Mouse (Mus musculus) cortical plate, adult 2 months (tissue): ENCODE measurements around the gene Nt5c1a. TPM values are rescaled to one million over a fixed set of nuclear protein-coding genes. Genes with fewer than 3 reads are reported as not detected.

Experiments
- H3K27ac ChIP-seq: fragments of 200-500 bp; 2 replicates; pipeline ENCODE4 v1.5.1; 2012; ENCODE audit warnings: low read length, control low read depth, inconsistent platforms; ENCODE audit not compliant: insufficient read depth
- H3K4me1 ChIP-seq: fragments of 200-500 bp; 2 replicates; pipeline ENCODE4 v1.6.1; 2011; ENCODE audit warnings: low read length; ENCODE audit not compliant: control insufficient read depth, insufficient read depth
- H3K4me3 ChIP-seq: fragments of 200-500 bp; 2 replicates; pipeline ENCODE4 v1.5.1; 2011; ENCODE audit warnings: mild to moderate bottlenecking, low read length, control low read depth; ENCODE audit not compliant: insufficient read depth
- CTCF ChIP-seq: fragments of 200-500 bp; IDR thresholded peaks from 2 replicates; pipeline ENCODE4 v1.5.1; 2011; ENCODE audit warnings: mild to moderate bottlenecking, control low read depth, low read length; ENCODE audit not compliant: insufficient read depth; ENCODE audit errors: extremely low read depth
- POLR2A ChIP-seq: fragments of 200-500 bp; IDR thresholded peaks from 2 replicates; pipeline ENCODE4 v1.6.1; 2011; ENCODE audit warnings: mild to moderate bottlenecking, low read length, control low read depth; ENCODE audit not compliant: insufficient read depth; ENCODE audit errors: extremely low read depth
- polyA plus RNA-seq: library from polyadenylated mRNA; depleted of rRNA; stranded (reverse); fragments of >200 nt; gene quantifications from 2 replicates; pipeline ENCODE4 v1.2.3, GENCODE M21; 2012

Gene Nt5c1a
- polyA plus RNA-seq, 1 experiment, result 3.3 TPM

DNA sequence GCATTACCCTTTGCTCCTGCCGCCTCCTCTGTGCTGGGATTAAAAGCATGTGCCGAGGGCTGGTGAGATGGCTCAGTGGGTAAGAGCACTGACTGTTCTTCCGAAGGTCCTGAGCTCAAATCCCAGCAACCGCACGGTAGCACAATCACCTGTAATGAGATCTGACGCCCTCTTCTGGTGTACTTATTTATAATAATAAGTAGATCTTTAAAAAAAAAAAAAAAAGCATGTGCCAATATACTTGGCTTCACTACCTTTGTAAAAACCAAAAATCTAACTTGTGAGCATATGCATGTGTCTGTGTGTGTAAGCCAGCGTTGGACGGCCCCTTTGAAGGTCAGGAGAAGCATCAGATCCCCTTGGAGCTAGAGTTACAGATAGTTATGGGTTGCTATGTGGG, 9.7 kb downstream of the Nt5c1a start:
- no peak overlapping the region for H3K4me3 ChIP-seq
- TF ChIP-seq POLR2A (no peak), CTCF (no peak)
- H3K4me1 ChIP-seq, result no peaks in the 10 kb centered on the region
- no peak overlapping the region for H3K27ac ChIP-seq

DNA sequence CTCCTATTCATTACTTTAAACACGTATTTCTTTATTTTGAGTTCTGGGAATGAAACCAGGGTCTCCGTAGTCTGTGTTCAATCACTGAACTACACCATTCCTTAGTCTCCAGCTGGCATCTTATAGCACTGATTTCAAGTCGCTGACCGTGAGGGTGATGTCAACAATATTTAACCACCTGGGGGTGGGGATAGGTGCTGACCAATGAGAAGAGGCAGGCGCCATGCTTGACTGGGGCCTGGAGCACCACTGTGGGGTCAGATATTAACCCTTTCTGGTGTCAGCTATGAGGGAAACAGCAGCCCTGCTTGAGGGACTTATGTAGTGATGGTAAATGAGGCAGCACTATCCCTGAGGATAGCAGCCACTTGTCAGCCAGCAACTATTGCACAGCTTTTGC, 10.1 kb downstream of the Nt5c1a start:
- Histone ChIP-seq H3K4me1 (no peaks in the 10 kb centered on the region), H3K4me3 (no peak overlapping the region), H3K27ac (no peak overlapping the region)
- no peak for TF ChIP-seq POLR2A
- TF ChIP-seq CTCF, result no peak

DNA sequence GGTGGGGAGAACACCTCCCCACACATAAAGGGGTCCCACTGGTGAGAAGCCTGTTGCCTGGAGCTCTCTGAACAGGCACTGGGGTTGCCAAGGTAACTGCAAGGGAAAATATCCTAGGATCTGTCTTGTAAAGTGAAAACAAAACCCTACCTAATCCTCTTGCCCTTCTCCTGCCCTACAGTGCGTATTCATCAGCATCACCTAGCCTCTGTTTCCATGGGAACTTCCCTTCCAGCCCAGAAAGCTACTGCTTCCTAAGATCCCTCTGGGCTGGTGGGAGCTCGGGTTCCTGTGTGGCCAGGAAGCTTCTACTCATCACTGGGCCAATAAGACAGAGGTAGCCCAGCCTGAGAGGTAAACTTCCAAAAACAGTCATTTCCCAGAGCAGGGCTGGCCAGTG, 11.0 kb downstream of the Nt5c1a start:
- Histone ChIP-seq H3K27ac (no peak overlapping the region), H3K4me1 (no peaks in the 10 kb centered on the region), H3K4me3 (no peak overlapping the region)
- TF ChIP-seq POLR2A, result no peak
- TF ChIP-seq CTCF, result no peak

DNA sequence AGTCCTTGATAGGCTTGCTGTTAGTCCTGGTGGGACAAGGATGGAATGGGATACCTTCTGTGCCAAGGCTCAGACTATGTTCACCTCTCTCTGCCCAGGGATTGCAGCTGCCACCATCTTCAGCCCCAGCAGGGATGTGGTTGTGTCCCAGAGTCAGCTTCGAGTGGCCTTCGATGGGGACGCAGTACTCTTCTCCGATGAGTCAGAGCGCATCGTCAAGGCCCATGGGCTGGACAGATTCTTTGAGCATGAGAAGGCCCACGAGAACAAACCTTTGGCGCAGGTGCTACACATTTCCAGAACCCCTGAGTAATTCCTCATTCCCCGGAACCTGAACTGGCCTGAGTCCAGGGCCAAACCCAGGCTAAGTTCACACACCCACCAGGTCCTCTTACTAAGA, 12.7 kb downstream of the Nt5c1a start:
- no peaks in the 10 kb centered on the region for H3K4me1 ChIP-seq
- no peak overlapping the region for H3K27ac ChIP-seq
- no peak for TF ChIP-seq CTCF
- TF ChIP-seq POLR2A, result no peak
- H3K4me3 ChIP-seq, result no peak overlapping the region

GRCm38 (mm10) chr4:123215367-123215766, 14.1 kb downstream of the Nt5c1a start:
- H3K4me3 ChIP-seq, result no peak overlapping the region
- H3K27ac ChIP-seq, result no peak overlapping the region

GRCm38 (mm10) chr4:123216782-123217181, 15.5 kb downstream of the Nt5c1a start:
- H3K4me3 ChIP-seq, result no peak overlapping the region
- no peaks in the 10 kb centered on the region for H3K4me1 ChIP-seq
- TF ChIP-seq POLR2A (no peak), CTCF (peak; percentile 87)
- H3K27ac ChIP-seq, result no peak overlapping the region

More at GRCm38 (mm10) chr4:123215367-123215766, 14.1 kb downstream of the Nt5c1a start:
- no peaks in the 10 kb centered on the region for H3K4me1 ChIP-seq
- TF ChIP-seq CTCF (no peak), POLR2A (no peak)

DNA sequence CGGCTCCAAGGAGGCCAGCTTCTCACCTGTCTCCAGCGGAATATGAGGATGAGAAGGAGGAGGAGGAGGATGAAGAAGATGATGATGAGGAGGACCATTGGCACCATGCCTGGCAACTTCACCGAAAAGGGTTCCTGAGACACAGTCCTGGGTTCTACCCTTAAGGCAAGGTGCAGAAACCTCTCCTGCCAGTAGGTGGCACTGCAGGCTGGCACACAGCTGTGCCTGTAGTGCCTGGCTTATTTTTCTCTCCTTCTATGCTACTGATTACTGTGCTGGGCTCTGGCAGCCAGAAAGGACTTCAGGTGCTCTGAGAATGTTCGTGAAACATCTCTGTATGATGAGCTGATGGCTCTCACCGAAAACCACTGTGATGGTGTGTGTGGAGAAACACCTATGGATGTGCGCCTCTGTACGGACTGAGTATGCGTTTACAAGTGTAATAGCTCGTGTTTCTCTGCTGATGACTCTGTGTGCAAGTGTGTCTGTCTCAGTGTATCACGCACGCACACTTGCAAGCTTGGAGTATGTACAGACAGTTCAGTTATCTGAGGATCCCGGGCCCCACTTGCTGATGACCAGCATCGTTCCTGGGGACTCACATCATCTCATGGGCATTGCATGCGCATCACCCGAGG, 18.5 kb downstream of the Nt5c1a start:
- no peak overlapping the region for H3K27ac ChIP-seq
- no peak overlapping the region for H3K4me3 ChIP-seq
- no peaks in the 10 kb centered on the region for H3K4me1 ChIP-seq
- TF ChIP-seq CTCF (peak; percentile 97), POLR2A (no peak)

DNA sequence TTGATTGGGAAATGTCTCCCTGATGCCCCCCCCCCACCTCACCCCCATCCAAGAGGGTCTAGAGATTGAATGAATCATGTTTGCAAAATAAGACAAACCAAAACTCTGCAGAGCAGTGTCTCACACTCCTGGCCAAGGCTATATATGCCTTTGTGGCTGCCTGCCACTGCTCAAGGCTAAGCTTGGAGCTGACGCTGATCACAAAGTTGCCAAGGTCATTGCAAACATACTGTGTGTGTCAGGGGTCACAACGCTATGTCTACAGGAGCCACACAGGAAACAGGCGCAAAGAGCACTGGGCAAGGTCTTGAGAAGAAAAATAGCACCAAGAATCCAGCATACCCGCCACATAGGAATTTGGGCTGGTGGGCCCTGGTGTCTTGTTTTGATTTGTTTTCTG, 19.3 kb downstream of the Nt5c1a start:
- TF ChIP-seq POLR2A (no peak), CTCF (no peak)
- no peak overlapping the region for H3K27ac ChIP-seq
- H3K4me3 ChIP-seq, result no peak overlapping the region
- H3K4me1 ChIP-seq, result no peaks in the 10 kb centered on the region

- no peak for TF ChIP-seq POLR2A
- peak; percentile 21; the same call in 1 of the 2 replicates for TF ChIP-seq CTCF
- no peak overlapping the region for H3K27ac ChIP-seq
Measured at GRCm38 (mm10) chr4:123223309-123223708, 22.0 kb downstream of the Nt5c1a start.

DNA sequence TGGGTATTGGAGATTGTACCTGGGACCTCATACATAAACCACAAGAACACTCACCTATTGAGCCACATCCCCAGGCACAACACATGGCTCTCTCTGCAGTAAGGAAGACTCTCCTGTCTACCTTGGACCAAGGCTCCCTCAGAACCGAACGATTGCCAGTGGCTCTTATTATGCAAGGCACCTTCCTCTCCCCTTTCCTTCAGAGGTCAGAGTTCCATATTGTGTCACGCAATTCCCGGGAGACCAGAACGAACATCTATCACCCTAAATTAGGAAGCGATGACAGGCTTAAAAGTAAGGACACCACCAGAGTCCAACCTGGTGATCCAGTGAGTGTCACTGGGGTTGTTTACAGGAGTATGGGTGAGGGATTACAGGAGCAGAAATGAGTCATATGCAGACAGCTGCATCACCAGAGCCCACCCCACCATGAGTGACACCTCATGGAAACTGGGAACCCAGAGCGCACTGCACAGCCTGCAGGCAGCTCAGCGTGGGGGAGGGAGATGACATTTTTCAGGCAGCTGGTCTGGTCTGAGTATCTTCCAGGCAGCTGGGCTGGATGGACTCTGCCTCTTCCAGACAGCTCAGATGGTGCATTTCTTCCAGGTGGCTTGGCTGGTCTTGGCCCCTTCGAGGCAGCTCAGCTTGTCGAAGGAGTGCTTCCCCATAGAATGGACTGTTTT, 24.6 kb downstream of the Nt5c1a start:
- Histone ChIP-seq H3K4me1 (peaks cover 1% of the 10 kb centered on the region; the same call in 1 of the 2 replicates), H3K4me3 (no peak overlapping the region), H3K27ac (no peak overlapping the region)
- TF ChIP-seq CTCF (no peak), POLR2A (no peak)

More at GRCm38 (mm10) chr4:123223309-123223708, 22.0 kb downstream of the Nt5c1a start:
- no peak overlapping the region for H3K4me3 ChIP-seq
- H3K4me1 ChIP-seq, result peaks cover 1% of the 10 kb centered on the region; the same call in 1 of the 2 replicates
